8 mouse cellular contexts compared by ENCODE assay signal in the genomic region with DNA sequence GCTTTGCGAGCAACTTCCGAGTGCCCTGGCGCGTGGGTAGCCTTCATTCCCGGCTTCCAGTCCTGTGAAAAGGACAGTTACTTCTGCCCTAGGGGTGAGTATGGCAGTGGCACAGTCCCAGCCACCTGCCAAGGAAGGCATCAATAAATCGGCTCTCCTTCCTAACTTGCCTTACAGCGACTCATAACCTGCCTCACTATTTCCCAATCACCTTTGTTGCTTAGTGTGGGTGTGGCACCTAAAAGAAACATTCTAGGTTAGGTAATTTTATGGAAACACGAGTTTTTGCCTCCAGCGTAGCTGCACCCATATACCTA. TPM values are rescaled to one million over a fixed set of nuclear protein-coding genes. Genes with fewer than 3 reads are reported as not detected.
DNase-seq lines count a peak whose midpoint lies in the region; ATAC-seq and TF ChIP-seq lines count a peak whose summit lies in the region.

No protein-coding gene starts in this region.

- WGBS in embryonic facial prominence, embryonic 14.5 days, result 9% methylated on average over 9 of the region's 9 CpGs
- 6% methylated on average over 9 of the region's 9 CpGs for WGBS in intestine, postnatal 0 days
- WGBS in midbrain, embryonic 16.5 days, result 13% methylated on average over 9 of the region's 9 CpGs

- peaks cover 19% of the 10 kb centered on the region for H3K9me3 ChIP-seq in embryonic facial prominence, embryonic 14.5 days (ENCODE audit: control insufficient read depth, low read length)
- no peaks in the 10 kb centered on the region for H3K9me3 ChIP-seq in intestine, postnatal 0 days (ENCODE audit: control insufficient read depth)
- peaks cover 8% of the 10 kb centered on the region; the same call in 1 of the 2 replicates for H3K9me3 ChIP-seq in midbrain, embryonic 16.5 days (replicated peaks; ENCODE audit: control insufficient read depth, low read length, poor library complexity, severe bottlenecking)

- H3K27ac ChIP-seq in embryonic facial prominence, embryonic 14.5 days (replicated peaks; ENCODE audit: low read depth, low read length), result peak overlapping the region; percentile 84
- peak overlapping the region; percentile 92 for H3K27ac ChIP-seq in intestine, postnatal 0 days (ENCODE audit: low read depth, low read length)
- peak overlapping the region; percentile 96 for H3K27ac ChIP-seq in midbrain, embryonic 16.5 days (ENCODE audit: low read length)

- peaks cover 17% of the 10 kb centered on the region; the same call in 1 of the 2 replicates for H3K4me1 ChIP-seq in embryonic facial prominence, embryonic 14.5 days (ENCODE audit: control insufficient read depth, insufficient read depth, low read length)
- 0 out of 2 replicates have a peak, but pooled peaks cover 7% of the 10 kb centered on the region for H3K4me1 ChIP-seq in intestine, postnatal 0 days (replicated peaks; ENCODE audit: control insufficient read depth, insufficient read depth, low read length)
- H3K4me1 ChIP-seq in midbrain, embryonic 16.5 days (ENCODE audit: control insufficient read depth, insufficient read depth, low read length), result peaks cover 24% of the 10 kb centered on the region

- H3K27me3 ChIP-seq in embryonic facial prominence, embryonic 14.5 days (replicated peaks; ENCODE audit: control insufficient read depth, insufficient read depth, low read length), result no peaks in the 10 kb centered on the region
- H3K27me3 ChIP-seq in intestine, postnatal 0 days (replicated peaks; ENCODE audit: control insufficient read depth, insufficient read depth, low read length), result no peaks in the 10 kb centered on the region
- no peaks in the 10 kb centered on the region for H3K27me3 ChIP-seq in midbrain, embryonic 16.5 days (ENCODE audit: control insufficient read depth, insufficient read depth, low read depth, low read length)

- TF ChIP-seq CTCF in intestine, postnatal 0 days (IDR thresholded peaks at IDR 0.05; ENCODE audit: low read depth), result no peak

- ATAC-seq in frontal cortex, adult (ENCODE audit: low TSS enrichment), result 0 out of 2 replicates have a peak, but pooled peaks have one; percentile 13
- ATAC-seq in embryonic facial prominence, embryonic 14.5 days (ENCODE audit: low read depth), result peak; percentile 9; the same call in 1 of the 2 replicates
- ATAC-seq in intestine, postnatal 0 days, result peak; percentile 75
- peak; percentile 43; the same call in 1 of the 2 replicates for ATAC-seq in midbrain, embryonic 16.5 days

- peak overlapping the region; percentile 94 for H3K4me3 ChIP-seq in embryonic facial prominence, embryonic 14.5 days (ENCODE audit: low read depth, low read length)
- H3K4me3 ChIP-seq in intestine, postnatal 0 days (ENCODE audit: low read depth, low read length), result peak overlapping the region; percentile 76
- H3K4me3 ChIP-seq in midbrain, embryonic 16.5 days (ENCODE audit: low read depth, low read length), result peak overlapping the region; percentile 76

- peak overlapping the region; percentile 91 for H3K9ac ChIP-seq in embryonic facial prominence, embryonic 14.5 days (ENCODE audit: low read depth, low read length)
- H3K9ac ChIP-seq in intestine, postnatal 0 days (ENCODE audit: low read depth, low read length), result peak overlapping the region; percentile 75
- H3K9ac ChIP-seq in midbrain, embryonic 16.5 days (ENCODE audit: low read depth, low read length), result peak overlapping the region; percentile 80

- H3K4me2 ChIP-seq in embryonic facial prominence, embryonic 14.5 days (ENCODE audit: low read depth, low read length), result peak overlapping the region; percentile 81
- peak overlapping the region; percentile 80 for H3K4me2 ChIP-seq in intestine, postnatal 0 days (replicated peaks; ENCODE audit: low read depth)
- H3K4me2 ChIP-seq in midbrain, embryonic 16.5 days (ENCODE audit: low read length), result peak overlapping the region; percentile 85

- peaks cover 4% of the 10 kb centered on the region; the same call in 1 of the 2 replicates for H3K36me3 ChIP-seq in embryonic facial prominence, embryonic 14.5 days (ENCODE audit: control insufficient read depth, insufficient read depth, low read length)
- H3K36me3 ChIP-seq in intestine, postnatal 0 days (ENCODE audit: control insufficient read depth, insufficient read depth), result no peaks in the 10 kb centered on the region
- H3K36me3 ChIP-seq in midbrain, embryonic 16.5 days (ENCODE audit: control insufficient read depth, insufficient read depth, low read length), result peaks cover 16% of the 10 kb centered on the region

- no peak for DNase-seq in frontal cortex, postnatal 10 days (ENCODE audit: low spot score in 2 of 2)
- DNase-seq in CD4-positive, CD25-positive, alpha-beta regulatory T cell, adult 2 months (ENCODE audit: low read depth, low spot score), result peak; percentile 54
- peak; percentile 29 for DNase-seq in embryonic facial prominence, embryonic 14.5 days (ENCODE audit: low spot score)
- DNase-seq in ovary, postnatal 14 days (ENCODE audit: low spot score), result no peak
- no peak for DNase-seq in thymus, postnatal 10 days (ENCODE audit: low spot score in 2 of 2)

RNA-seq across cellular contexts. Expression of a gene that starts 0.6 kb away (rescaled TPM):
- 70.1 and 78.7 TPM in 2 replicates for polyA plus RNA-seq in embryonic facial prominence, embryonic 14.5 days (2014; fragmentation: Nextera tagmentation; extraction: Ambion mirVana)
- 45.6 and 46.5 TPM in 2 replicates for polyA plus RNA-seq in intestine, postnatal 0 days (2015; fragmentation: Nextera tagmentation; extraction: Ambion mirVana)
- polyA plus RNA-seq in midbrain, embryonic 16.5 days (2015; fragmentation: Nextera tagmentation; extraction: Ambion mirVana), result 62.0 and 65.1 TPM in 2 replicates

RNA-seq across cellular contexts. Expression of a gene that starts 24.3 kb away (rescaled TPM):
- 6.2 and 6.3 TPM in 2 replicates for polyA plus RNA-seq in embryonic facial prominence, embryonic 14.5 days (2014; fragmentation: Nextera tagmentation; extraction: Ambion mirVana)
- polyA plus RNA-seq in intestine, postnatal 0 days (2015; fragmentation: Nextera tagmentation; extraction: Ambion mirVana), result 3.1 and 3.2 TPM in 2 replicates
- polyA plus RNA-seq in midbrain, embryonic 16.5 days (2015; fragmentation: Nextera tagmentation; extraction: Ambion mirVana), result 19.4 and 21.9 TPM in 2 replicates

RNA-seq across cellular contexts. Expression of a gene that starts 51.0 kb away (rescaled TPM):
- 40.9 and 41.9 TPM in 2 replicates for polyA plus RNA-seq in embryonic facial prominence, embryonic 14.5 days (2014; fragmentation: Nextera tagmentation; extraction: Ambion mirVana)
- 24.6 and 28.5 TPM in 2 replicates for polyA plus RNA-seq in intestine, postnatal 0 days (2015; fragmentation: Nextera tagmentation; extraction: Ambion mirVana)
- polyA plus RNA-seq in midbrain, embryonic 16.5 days (2015; fragmentation: Nextera tagmentation; extraction: Ambion mirVana), result 26.5 and 32.8 TPM in 2 replicates

RNA-seq across cellular contexts. Expression of a gene that starts 60.0 kb away (rescaled TPM):
- 3.0 and 3.7 TPM in 2 replicates for polyA plus RNA-seq in embryonic facial prominence, embryonic 14.5 days (2014; fragmentation: Nextera tagmentation; extraction: Ambion mirVana)
- 1.2 and 1.8 TPM in 2 replicates for polyA plus RNA-seq in intestine, postnatal 0 days (2015; fragmentation: Nextera tagmentation; extraction: Ambion mirVana)
- 0.16 and 0.32 TPM in 2 replicates for polyA plus RNA-seq in midbrain, embryonic 16.5 days (2015; fragmentation: Nextera tagmentation; extraction: Ambion mirVana)

Comparison
In these comparisons a context has a peak if more than half of its experiments do, and no peak if none do; other contexts are left out.
1. ATAC-seq: peak in every context shown above with its lines; median percentile 75 in intestine, postnatal 0 days; 43 in midbrain, embryonic 16.5 days; 13 in frontal cortex, adult; 9 in embryonic facial prominence, embryonic 14.5 days.
2. DNase-seq: peak in CD4-positive, CD25-positive, alpha-beta regulatory T cell, adult 2 months (single experiment) and embryonic facial prominence, embryonic 14.5 days (single experiment); none in frontal cortex, postnatal 10 days (0 of 2), ovary, postnatal 14 days (single experiment) and thymus, postnatal 10 days (0 of 2).
3. Peak in every context shown above with its lines, with median percentiles within 50 percentile points of each other: H3K27ac ChIP-seq, H3K4me2 ChIP-seq, H3K4me3 ChIP-seq and H3K9ac ChIP-seq.